Mouse (Mus musculus): ENCODE measurements around the gene Fancc.

DNA sequence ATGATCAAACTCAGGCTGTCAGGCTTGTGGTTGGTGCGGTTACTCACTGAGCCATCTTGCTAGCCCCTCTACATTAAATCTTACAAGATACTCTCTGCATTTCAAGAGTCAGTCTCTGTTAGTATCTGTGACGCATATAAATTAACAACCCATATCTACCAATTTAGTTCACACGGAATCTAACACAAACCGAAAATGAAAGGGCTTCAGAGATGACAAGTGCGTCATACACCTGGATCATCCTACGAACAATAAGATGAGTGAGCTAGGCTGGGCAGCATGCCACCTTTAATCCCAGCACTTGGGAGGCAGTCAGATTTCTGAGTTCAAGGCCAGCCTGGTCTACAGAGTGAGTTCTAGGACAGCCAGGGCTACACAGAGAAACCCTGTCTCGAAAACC lies 177.3 kb downstream of the Fancc start:
- TF ChIP-seq POLR2A (IDR thresholded peaks at IDR 0.05; ENCODE audit: borderline replicate concordance, extremely low read depth, low read depth, low read length) (no peak), CTCF (IDR thresholded peaks at IDR 0.05; ENCODE audit: insufficient read depth, low read length) (no peak)
